Mouse (Mus musculus) gastrocnemius, adult 2 months (tissue): ENCODE measurements around the gene H1fnt. TPM values are rescaled to one million over a fixed set of nuclear protein-coding genes. Genes with fewer than 3 reads are reported as not detected.

Source experiments
- DNase-seq: peaks from one replicate; pipeline ENCODE4 v3.0.0; 2022
- H3K27ac ChIP-seq: fragments of 200-600 bp; 2 replicates; pipeline ENCODE4 v1.8.1; 2022; ENCODE audit warnings: mild to moderate bottlenecking
- H3K4me3 ChIP-seq: fragments of 200-600 bp; 2 replicates; pipeline ENCODE4 v1.8.1; 2022; ENCODE audit warnings: mild to moderate bottlenecking, moderate library complexity
- CTCF ChIP-seq: fragments of 200-600 bp; IDR thresholded peaks from 2 replicates; pipeline ENCODE4 v1.8.1; 2022; ENCODE audit warnings: antibody characterized with exemption, mild to moderate bottlenecking, moderate library complexity
- intact Hi-C: fragments of 180-260 bp; cut with DNase I; formaldehyde crosslinking; loops from one replicate; pipeline ENCODE4 v1.15.1; 2025
- total RNA-seq, 2 experiments: library from RNA; stranded (reverse); gene quantifications; 2 replicates each; pipeline ENCODE4 v1.2.3; 2021

The H1fnt gene
- total RNA-seq, 2 experiments from 2014 or later = not detected

DNA sequence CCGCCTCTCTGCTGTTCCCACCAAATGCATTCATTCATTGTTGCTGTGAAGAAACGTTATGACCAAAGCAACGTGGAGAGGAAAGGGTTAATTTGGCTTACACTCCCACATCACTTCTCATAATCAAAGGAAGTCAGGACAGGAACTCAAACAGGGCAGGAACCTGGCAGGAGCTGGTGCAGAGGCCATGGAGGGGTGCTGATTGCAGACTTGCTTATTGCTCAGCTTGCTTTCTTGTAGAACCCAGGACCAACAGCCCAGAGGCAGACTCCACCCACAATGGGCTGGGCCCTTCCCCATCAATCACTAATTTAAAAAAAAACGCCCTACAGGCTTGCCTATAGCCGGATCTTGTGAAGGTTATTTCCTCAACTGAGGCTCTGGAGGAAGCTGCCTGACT lies 43.0 kb downstream of the H1fnt start:
- intact Hi-C loops = no loop called here
- no peak for TF ChIP-seq CTCF
- Histone ChIP-seq H3K27ac (no peak overlapping the region), H3K4me3 (no peak overlapping the region)
- DNase-seq = no peak

DNA sequence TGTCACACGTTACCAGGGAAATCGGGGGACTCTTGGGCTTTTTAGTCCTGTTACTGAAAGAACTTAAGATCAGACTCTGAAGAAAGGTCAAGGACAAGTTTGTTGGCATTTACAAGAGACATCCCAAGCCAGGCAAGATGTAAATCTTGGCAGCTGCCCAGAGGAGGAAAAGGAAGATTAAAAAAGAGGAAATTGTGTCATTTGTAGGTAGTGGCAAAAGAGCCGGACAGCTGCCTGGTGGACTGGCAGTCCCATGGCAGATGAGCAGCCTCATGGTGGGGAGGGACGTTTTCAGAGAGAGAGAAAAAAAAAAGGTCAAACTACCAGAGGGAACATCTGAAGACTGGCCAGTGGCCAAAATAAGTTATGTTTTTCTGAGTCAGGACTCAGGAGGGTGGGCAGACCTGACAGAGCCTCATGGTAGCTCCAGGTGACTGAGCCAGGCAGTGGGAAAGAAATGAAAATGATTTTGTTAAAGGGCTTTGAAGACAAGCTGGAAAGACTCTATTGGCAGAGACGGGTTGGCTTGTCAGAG lies 43.7 kb downstream of the H1fnt start:
- Histone ChIP-seq H3K4me3 (no peak overlapping the region), H3K27ac (no peak overlapping the region)
- DNase-seq = no peak
- intact Hi-C loops = no loop called here
- TF ChIP-seq CTCF = no peak

DNA sequence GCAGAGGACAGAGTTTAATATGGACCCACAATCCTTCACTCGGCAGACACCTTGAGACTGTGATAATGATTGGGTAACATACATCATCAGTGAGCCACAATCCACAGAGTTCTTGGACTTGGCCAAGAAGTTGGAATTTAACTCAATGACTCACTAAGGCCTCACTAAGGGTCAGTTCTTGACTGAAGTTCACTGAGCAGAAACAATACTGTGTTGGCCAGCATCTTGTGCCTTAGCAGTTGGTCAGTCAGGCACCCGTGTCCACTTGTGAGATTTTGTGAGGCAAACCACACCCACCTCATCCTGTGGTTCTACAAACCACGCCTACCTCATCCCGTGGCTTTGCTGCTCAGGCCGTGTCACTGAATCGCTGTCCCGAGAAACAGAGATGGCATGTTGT lies 47.4 kb downstream of the H1fnt start:
- TF ChIP-seq CTCF = no peak
- intact Hi-C loops = no loop called here
- no peak for DNase-seq
- H3K4me3 ChIP-seq = no peak overlapping the region
- H3K27ac ChIP-seq = no peak overlapping the region

Other genes starting within 250 kb of the H1fnt start
- gene Pfkm, start 164.7 kb downstream of the H1fnt start, total RNA-seq = 1,000 to 10,000 TPM; 2,669 to 2,908 TPM
- 1 to 10 TPM; 7.4 to 8.5 TPM for gene Senp1, start 163.5 kb downstream of the H1fnt start, total RNA-seq
- gene Asb8, start 91.7 kb downstream of the H1fnt start, total RNA-seq = 100 to 1,000 TPM in 1 of 2 experiments, 10 to 100 TPM in 1; 97.8 to 124 TPM
- gene Ccdc184, start 90.1 kb downstream of the H1fnt start, total RNA-seq = not detected
- not detected for gene Olfr288, start 61.8 kb downstream of the H1fnt start, total RNA-seq
- not detected for gene Gm44579, start 36.3 kb downstream of the H1fnt start, total RNA-seq
- gene Olfr287, start 36.2 kb downstream of the H1fnt start, total RNA-seq = not detected
- not detected for gene Olfr286, start 22.8 kb downstream of the H1fnt start, total RNA-seq
- 10 to 100 TPM in 1 of 2 experiments, 1 to 10 TPM in 1; 10.0 to 11.8 TPM for gene Zfp641, start 38.9 kb upstream of the H1fnt start, total RNA-seq
- gene Olfr285, start 60.1 kb upstream of the H1fnt start, total RNA-seq = not detected
- not detected for gene Olfr284, start 83.7 kb upstream of the H1fnt start, total RNA-seq
- not detected for gene Olfr283, start 123.7 kb upstream of the H1fnt start, total RNA-seq
- not detected for gene Olfr282, start 173.9 kb upstream of the H1fnt start, total RNA-seq
- gene Olfr281, start 195.3 kb upstream of the H1fnt start, total RNA-seq = not detected
- not detected for gene OR5BS1P, start 212.6 kb upstream of the H1fnt start, total RNA-seq
- gene Lalba, start 225.4 kb upstream of the H1fnt start, total RNA-seq = not detected
- gene Olfr279, start 235.1 kb upstream of the H1fnt start, total RNA-seq = not detected